Mouse (Mus musculus) cerebellum, adult 2 months (tissue): ENCODE results near the gene Foxp1.

ENCODE experiments used
- CTCF ChIP-seq: fragments of 200-500 bp; IDR thresholded peaks from 2 replicates; pipeline ENCODE4 v1.5.1; 2011; ENCODE audit warnings: low read depth, mild to moderate bottlenecking, control low read depth, low read length, moderate library complexity, borderline replicate concordance; ENCODE audit not compliant: insufficient read depth
- POLR2A ChIP-seq: fragments of 200-500 bp; IDR thresholded peaks from 2 replicates; pipeline ENCODE4 v1.6.1; 2011; ENCODE audit warnings: low read length, control low read depth, borderline replicate concordance; ENCODE audit not compliant: insufficient read depth

GRCm38 (mm10) chr6:99289220-99289619, 233.3 kb downstream of the Foxp1 start:
- TF ChIP-seq CTCF (no peak), POLR2A (no peak)
